Mouse (Mus musculus) stomach, embryonic 16.5 days (tissue): Measurements from ENCODE around the gene Ace. TPM values are rescaled to one million over a fixed set of nuclear protein-coding genes. Genes with fewer than 3 reads are reported as not detected.

Source experiments
- ATAC-seq: fragments of 200-750 bp; cut with Nextera tagmentation; 2 replicates; pipeline ENCODE4 v1.8.0; 2017; ENCODE audit warnings: moderate number of reproducible peaks, moderate TSS enrichment; ENCODE audit not compliant: insufficient read depth, low FRiP score
- H3K27ac ChIP-seq: fragments of 300-500 bp; sonication (generic); 2 replicates; pipeline ENCODE4 v1.5.1; 2014; ENCODE audit warnings: low read length
- H3K27me3 ChIP-seq: fragments of 300-500 bp; sonication (generic); 2 replicates; pipeline ENCODE4 v1.6.1; 2014; ENCODE audit warnings: low read length, control low read depth, mixed read lengths; ENCODE audit not compliant: control insufficient read depth, insufficient read depth
- H3K36me3 ChIP-seq: fragments of 300-500 bp; sonication (generic); 2 replicates; pipeline ENCODE4 v1.6.1; 2014; ENCODE audit warnings: low read length; ENCODE audit not compliant: control insufficient read depth, insufficient read depth
- H3K4me1 ChIP-seq: fragments of 300-500 bp; sonication (generic); 2 replicates; pipeline ENCODE4 v1.6.1; 2014; ENCODE audit warnings: low read length, control low read depth, mixed read lengths; ENCODE audit not compliant: control insufficient read depth, insufficient read depth
- H3K4me2 ChIP-seq: fragments of 300-500 bp; sonication (generic); 2 replicates; pipeline ENCODE4 v1.6.1; 2014; ENCODE audit warnings: low read depth, low read length, mixed read lengths
- H3K4me3 ChIP-seq: fragments of 300-500 bp; sonication (generic); replicated peaks from 2 replicates; pipeline ENCODE4 v1.5.1; 2014; ENCODE audit warnings: mild to moderate bottlenecking, low read length
- H3K9ac ChIP-seq: fragments of 300-500 bp; sonication (generic); 2 replicates; pipeline ENCODE4 v1.6.1; 2014; ENCODE audit warnings: low read length
- H3K9me3 ChIP-seq: fragments of 300-500 bp; sonication (generic); replicated peaks from 2 replicates; pipeline ENCODE4 v1.6.1; 2016; ENCODE audit warnings: low read length, control low read depth; ENCODE audit not compliant: control insufficient read depth
- WGBS: fragments of 180-500 bp; shearing (Covaris S2); extraction: QIAGEN DNeasy Blood & Tissue Kit; methylation state at CpG from one replicate; pipeline ENCODE4 v1.1.7; 2014; 5-methylcytosine and 5-hydroxymethylcytosine counted together
- polyA plus RNA-seq: library from polyadenylated mRNA; unstranded; fragments of >200 nt; fragmentation: Nextera tagmentation; extraction: Ambion mirVana; gene quantifications from 2 replicates; pipeline ENCODE4 v1.2.1, GENCODE M21; 2015

Gene Ace
- polyA plus RNA-seq, 1 experiment from 2014 or later: 3.3 TPM

DNA sequence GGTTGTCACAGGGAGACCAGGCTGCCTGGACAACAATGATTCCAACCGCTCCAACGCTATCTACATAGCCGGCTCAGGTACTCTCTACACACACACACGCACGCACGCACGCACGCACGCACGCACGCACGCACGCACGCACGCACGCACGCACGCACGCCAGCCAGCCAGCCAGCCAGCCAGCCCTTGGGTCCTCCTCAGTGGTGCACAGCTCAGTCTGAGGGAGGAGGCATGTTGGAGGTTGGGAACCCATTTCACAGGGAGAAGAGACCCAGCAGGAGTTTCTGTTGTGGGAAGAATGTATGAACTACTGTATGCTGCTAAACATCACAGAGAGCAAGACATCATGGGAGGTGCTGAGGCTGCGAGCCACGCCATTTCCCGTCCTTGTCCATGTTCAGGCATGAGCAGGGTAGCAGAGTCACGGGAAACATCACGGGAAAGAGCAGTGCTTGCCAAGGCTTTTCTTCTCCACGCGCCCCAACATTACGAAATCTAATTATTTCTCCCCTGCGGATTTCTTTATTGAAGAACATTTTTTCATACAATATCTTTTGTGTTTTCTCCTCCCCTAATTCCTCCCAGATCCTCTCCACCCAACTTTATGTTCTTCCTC lies 11.8 kb upstream of the Ace start:
- H3K4me2 ChIP-seq: no peak overlapping the region
- no peak overlapping the region for H3K9ac ChIP-seq
- 88% methylated on average over 28 of the region's 28 CpGs for WGBS
- H3K27me3 ChIP-seq: no peaks in the 10 kb centered on the region
- no peaks in the 10 kb centered on the region for H3K4me1 ChIP-seq
- H3K4me3 ChIP-seq: no peak overlapping the region
- no peak overlapping the region for H3K27ac ChIP-seq
- no peaks in the 10 kb centered on the region for H3K9me3 ChIP-seq
- H3K36me3 ChIP-seq: no peaks in the 10 kb centered on the region
- ATAC-seq: no peak

GRCm38 (mm10) chr11:105957501-105957900 lies 10.2 kb upstream of the Ace start:
- H3K4me2 ChIP-seq: no peak overlapping the region
- WGBS: 61% methylated on average over 6 of the region's 6 CpGs
- H3K9ac ChIP-seq: no peak overlapping the region
- no peak overlapping the region for H3K4me3 ChIP-seq
- ATAC-seq: no peak
- H3K4me1 ChIP-seq: no peaks in the 10 kb centered on the region
- H3K36me3 ChIP-seq: no peaks in the 10 kb centered on the region
- H3K27me3 ChIP-seq: no peaks in the 10 kb centered on the region
- H3K9me3 ChIP-seq: no peaks in the 10 kb centered on the region
- no peak overlapping the region for H3K27ac ChIP-seq

DNA sequence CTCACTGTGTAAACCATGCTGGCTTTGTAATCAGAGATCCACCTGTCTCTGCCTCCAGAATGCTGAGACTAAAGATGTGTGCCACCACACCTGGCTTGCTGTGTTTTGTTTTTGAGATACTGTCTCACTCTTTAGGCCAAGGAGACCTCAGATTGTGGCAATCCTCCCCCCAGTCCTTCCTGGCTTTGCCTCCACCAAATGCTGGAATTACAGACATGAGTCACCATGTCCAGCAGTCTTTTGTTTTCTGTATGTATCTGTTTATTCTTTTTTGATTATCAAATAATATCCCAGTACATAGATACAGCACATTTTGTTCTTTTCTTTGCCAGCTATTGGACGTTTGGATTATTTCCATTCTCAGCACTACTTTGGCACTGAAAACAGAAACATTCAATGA lies 9.2 kb upstream of the Ace start:
- Histone ChIP-seq H3K9ac (no peak overlapping the region), H3K4me1 (no peaks in the 10 kb centered on the region), H3K4me3 (no peak overlapping the region), H3K27me3 (no peaks in the 10 kb centered on the region), H3K36me3 (no peaks in the 10 kb centered on the region), H3K27ac (no peak overlapping the region), H3K9me3 (no peaks in the 10 kb centered on the region), H3K4me2 (no peak overlapping the region)
- 44% methylated on average over 1 of the region's 1 CpGs for WGBS
- no peak for ATAC-seq

DNA sequence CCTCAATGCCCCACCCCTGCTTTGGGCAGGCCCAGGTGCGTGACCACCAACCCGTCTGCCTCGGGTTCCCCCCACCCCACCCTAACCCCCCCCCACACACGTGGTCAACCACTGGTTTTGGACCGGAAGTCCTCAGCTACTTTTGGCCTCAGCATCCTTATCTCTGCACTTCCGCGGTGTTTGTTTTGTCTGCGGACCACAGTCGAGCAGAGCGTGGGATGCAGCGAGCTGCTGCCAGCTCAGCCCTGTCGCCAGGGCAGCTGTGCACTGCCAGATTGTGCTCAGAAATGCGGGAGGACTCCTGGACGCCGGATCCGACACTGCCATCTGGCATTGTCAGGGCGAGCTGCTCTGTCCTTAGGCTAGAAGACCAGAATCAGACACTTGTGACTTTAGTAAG lies 8.4 kb upstream of the Ace start:
- Histone ChIP-seq H3K4me3 (no peak overlapping the region), H3K9me3 (no peaks in the 10 kb centered on the region), H3K27me3 (no peaks in the 10 kb centered on the region), H3K4me1 (no peaks in the 10 kb centered on the region), H3K9ac (no peak overlapping the region), H3K4me2 (no peak overlapping the region), H3K36me3 (no peaks in the 10 kb centered on the region), H3K27ac (no peak overlapping the region)
- no peak for ATAC-seq
- 19% methylated on average over 17 of the region's 17 CpGs for WGBS

- Histone ChIP-seq H3K4me3 (no peak overlapping the region), H3K4me2 (no peak overlapping the region), H3K4me1 (peaks cover 3% of the 10 kb centered on the region; the same call in 1 of the 2 replicates), H3K27ac (no peak overlapping the region), H3K9ac (no peak overlapping the region), H3K27me3 (peaks cover 27% of the 10 kb centered on the region), H3K36me3 (no peaks in the 10 kb centered on the region), H3K9me3 (no peaks in the 10 kb centered on the region)
- no peak for ATAC-seq
- WGBS: 65% methylated on average over 5 of the region's 5 CpGs
Observed at GRCm38 (mm10) chr11:105964691-105965090, 3.1 kb upstream of the Ace start.

DNA sequence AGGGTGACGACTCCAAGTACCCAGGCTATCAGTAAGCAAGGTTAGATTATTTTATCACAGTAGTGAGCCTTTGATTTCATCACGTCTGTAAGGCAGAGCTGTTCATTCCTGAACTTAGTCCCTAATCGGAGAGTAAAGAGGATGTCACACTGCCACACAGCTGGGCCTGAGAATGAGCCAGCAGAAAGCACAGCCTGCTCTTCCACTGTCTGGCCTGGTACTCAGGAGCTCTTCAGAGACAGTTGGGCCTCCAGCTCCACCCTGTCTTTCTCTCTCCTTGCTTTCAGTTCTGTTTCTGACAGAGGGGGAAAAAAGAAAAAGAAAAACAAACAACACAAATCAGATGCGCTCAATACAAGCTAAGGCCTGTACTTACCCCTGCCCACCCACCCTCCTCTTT lies 1.5 kb upstream of the Ace start:
- Histone ChIP-seq H3K36me3 (no peaks in the 10 kb centered on the region), H3K27ac (no peak overlapping the region), H3K27me3 (peaks cover 27% of the 10 kb centered on the region), H3K9me3 (no peaks in the 10 kb centered on the region), H3K4me2 (no peak overlapping the region), H3K4me1 (peaks cover 3% of the 10 kb centered on the region; the same call in 1 of the 2 replicates), H3K4me3 (no peak overlapping the region), H3K9ac (no peak overlapping the region)
- 71% methylated on average over 4 of the region's 4 CpGs for WGBS
- ATAC-seq: no peak

DNA sequence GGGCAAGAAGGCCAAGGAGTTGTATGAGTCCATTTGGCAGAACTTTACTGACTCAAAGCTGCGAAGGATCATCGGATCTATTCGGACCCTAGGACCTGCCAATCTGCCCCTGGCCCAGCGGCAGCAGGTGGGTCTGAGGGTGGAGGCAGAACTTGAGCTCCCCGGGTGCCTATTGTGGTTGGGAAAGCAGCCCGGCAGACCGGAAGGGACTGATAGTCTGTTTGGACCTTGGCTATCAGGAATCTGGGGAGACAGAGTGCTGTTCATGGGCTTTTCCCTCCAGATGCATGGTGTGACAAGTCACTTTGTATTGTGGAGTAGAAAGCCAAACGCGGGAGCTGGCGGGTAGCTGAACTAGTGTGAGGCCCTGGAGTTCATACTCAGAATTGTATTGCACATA lies 1.2 kb downstream of the Ace start:
- H3K27me3 ChIP-seq: peaks cover 27% of the 10 kb centered on the region
- no peaks in the 10 kb centered on the region for H3K9me3 ChIP-seq
- 49% methylated on average over 10 of the region's 10 CpGs for WGBS
- H3K4me2 ChIP-seq: no peak overlapping the region
- H3K36me3 ChIP-seq: no peaks in the 10 kb centered on the region
- no peak overlapping the region for H3K27ac ChIP-seq
- ATAC-seq: no peak
- peaks cover 3% of the 10 kb centered on the region; the same call in 1 of the 2 replicates for H3K4me1 ChIP-seq
- no peak overlapping the region for H3K9ac ChIP-seq
- H3K4me3 ChIP-seq: no peak overlapping the region

- H3K27me3 ChIP-seq: peaks cover 27% of the 10 kb centered on the region
- no peak for ATAC-seq
- H3K4me1 ChIP-seq: peaks cover 3% of the 10 kb centered on the region; the same call in 1 of the 2 replicates
- H3K4me3 ChIP-seq: no peak overlapping the region
- no peaks in the 10 kb centered on the region for H3K36me3 ChIP-seq
- H3K9me3 ChIP-seq: no peaks in the 10 kb centered on the region
- H3K27ac ChIP-seq: no peak overlapping the region
- no peak overlapping the region for H3K9ac ChIP-seq
- WGBS: 48% methylated on average over 1 of the region's 1 CpGs
- no peak overlapping the region for H3K4me2 ChIP-seq
Observed at GRCm38 (mm10) chr11:105969516-105969915, 1.8 kb downstream of the Ace start.

DNA sequence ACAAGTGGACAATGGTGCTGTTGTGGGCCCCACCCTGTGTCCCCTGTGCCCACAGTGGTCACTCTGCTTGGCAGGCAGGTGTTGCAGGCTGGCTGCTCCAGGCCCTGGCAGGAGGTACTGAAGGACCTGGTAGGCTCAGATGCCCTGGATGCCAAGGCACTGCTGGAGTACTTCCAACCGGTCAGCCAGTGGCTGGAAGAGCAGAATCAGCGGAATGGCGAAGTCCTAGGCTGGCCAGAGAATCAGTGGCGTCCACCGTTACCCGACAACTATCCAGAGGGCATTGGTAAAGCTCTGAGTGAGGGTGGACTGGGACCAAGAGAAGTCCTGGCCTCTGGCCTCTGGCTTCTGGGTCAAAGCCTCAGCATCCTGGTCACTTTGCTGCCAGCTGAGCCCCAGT lies 6.8 kb downstream of the Ace start:
- Histone ChIP-seq H3K36me3 (no peaks in the 10 kb centered on the region), H3K4me1 (no peaks in the 10 kb centered on the region), H3K4me2 (no peak overlapping the region), H3K27ac (no peak overlapping the region), H3K9me3 (no peaks in the 10 kb centered on the region), H3K4me3 (no peak overlapping the region), H3K27me3 (no peaks in the 10 kb centered on the region; the same call in 1 of the 2 replicates), H3K9ac (no peak overlapping the region)
- 82% methylated on average over 6 of the region's 6 CpGs for WGBS
- ATAC-seq: no peak
